Mouse (Mus musculus) liver, adult 2 months (tissue): ENCODE measurements at regions not wholly inside any gene's neighbourhood (a gene's known extent, or its start where the extent isn't known, plus 50 kb on each side); places are given as distances from the start of the nearest gene placed in this dataset.

Source experiments
- CTCF ChIP-seq: fragments of 200-500 bp; IDR thresholded peaks from 2 replicates; pipeline ENCODE4 v1.5.1; 2011; ENCODE audit warnings: low read depth, low read length, control low read depth
- POLR2A ChIP-seq: fragments of 200-500 bp; IDR thresholded peaks from 2 replicates; pipeline ENCODE4 v1.6.1; 2011; ENCODE audit warnings: low read length, control low read depth; ENCODE audit not compliant: insufficient read depth; ENCODE audit errors: extremely low read depth

DNA sequence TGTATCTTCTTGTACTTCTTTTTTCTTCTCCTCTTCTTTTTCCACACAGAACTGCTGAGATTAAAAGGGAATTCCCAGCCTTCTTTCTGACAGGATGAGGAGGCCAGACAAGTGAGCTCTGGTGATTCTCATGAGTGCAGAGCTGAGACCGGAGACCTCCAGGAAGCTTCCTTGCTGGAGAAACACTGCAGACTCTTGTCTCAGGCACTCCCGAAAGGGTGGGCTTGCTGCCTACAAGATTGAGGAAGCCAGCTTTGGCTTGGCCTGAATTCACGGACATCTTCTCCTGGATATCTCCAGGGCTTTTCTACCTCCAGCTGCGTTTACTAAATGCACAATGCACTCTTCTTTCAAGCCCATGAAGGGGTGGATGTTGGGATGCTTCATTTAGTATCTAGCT, 226.0 kb downstream of the Csl start:
- TF ChIP-seq POLR2A: no peak
- no peak for TF ChIP-seq CTCF
